Mouse (Mus musculus) adrenal gland, postnatal 25 days (tissue): ENCODE data around the gene Ppme1. TPM values are rescaled to one million over a fixed set of nuclear protein-coding genes. Genes with fewer than 3 reads are reported as not detected.

Source experiments
- DNase-seq: peaks from one replicate; pipeline ENCODE4 v3.0.0; 2021; ENCODE audit warnings: mixed read lengths
- long read RNA-seq: library from polyadenylated mRNA; stranded (forward); transcript quantifications from one replicate; pipeline ENCODE4 v2.0.0, GENCODE M21; 2021
- total RNA-seq: library from RNA; stranded (reverse); gene quantifications from 2 replicates; pipeline ENCODE4 v1.2.3, GENCODE M21; 2021

The Ppme1 gene
- 54.5 and 70.6 TPM in 2 replicates for total RNA-seq
- long read RNA-seq, transcript Ppme1-201 (14 exons, 2,772 nt), result major isoform, 47 of 60 reads
- long read RNA-seq, partial matches to known transcripts, result 6 of 60 reads
- long read RNA-seq, other reads (novel, unspliced or antisense), result 6 of 60 reads

DNA sequence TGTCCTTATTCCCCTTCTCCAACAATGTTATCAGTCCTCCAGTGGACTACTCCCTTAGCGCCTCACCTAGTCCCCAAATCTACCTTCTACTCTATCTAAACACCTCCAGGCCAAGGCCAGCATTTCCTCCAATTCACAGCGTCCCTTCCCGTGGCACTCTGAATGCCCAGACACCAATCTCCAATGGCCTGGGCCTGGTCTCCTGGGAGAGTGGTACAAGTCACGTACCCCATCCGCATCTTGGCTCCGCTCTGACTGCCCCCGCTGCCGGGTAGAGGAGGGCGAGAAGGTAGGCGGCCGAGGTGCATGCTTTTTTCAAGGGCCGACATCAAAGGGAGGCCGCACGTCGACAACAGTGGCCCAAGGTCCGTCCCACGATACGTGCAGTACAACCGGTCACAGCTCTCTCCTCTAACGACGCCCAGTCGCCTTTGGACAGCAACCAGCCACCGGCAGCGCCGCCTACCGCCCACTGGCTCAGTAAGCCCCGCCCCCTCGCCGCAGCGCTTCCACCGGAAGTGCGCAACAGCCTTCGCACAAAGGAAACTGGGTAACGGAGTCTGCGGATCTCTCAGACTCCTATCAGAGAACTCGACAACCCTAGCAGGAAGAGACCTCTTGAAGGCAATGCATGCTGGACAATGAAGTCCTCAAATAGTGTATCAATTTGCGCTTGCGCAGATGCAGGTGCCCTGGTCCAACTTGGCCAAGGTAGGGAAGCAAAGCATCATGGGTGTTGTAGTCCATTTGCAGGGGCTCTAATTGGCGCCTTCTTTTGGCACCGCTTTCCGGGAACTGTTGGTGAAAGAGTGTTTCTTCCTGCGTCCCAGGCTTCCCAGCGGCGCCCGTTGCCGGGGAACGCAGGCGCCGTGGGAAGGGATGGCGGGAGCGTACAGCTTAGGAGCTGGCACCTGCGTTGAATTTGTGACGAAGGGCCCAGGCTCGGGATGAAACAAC is at the start of gene Ppme1, which contains the start of gene C2cd3:
Ppme1 (minus strand) TSS at position 813 of the 957 bp plus-strand sequence.
C2cd3 (plus strand) TSS at position 739 of the 957 bp plus-strand sequence.
- peak; percentile 99 for DNase-seq

DNA sequence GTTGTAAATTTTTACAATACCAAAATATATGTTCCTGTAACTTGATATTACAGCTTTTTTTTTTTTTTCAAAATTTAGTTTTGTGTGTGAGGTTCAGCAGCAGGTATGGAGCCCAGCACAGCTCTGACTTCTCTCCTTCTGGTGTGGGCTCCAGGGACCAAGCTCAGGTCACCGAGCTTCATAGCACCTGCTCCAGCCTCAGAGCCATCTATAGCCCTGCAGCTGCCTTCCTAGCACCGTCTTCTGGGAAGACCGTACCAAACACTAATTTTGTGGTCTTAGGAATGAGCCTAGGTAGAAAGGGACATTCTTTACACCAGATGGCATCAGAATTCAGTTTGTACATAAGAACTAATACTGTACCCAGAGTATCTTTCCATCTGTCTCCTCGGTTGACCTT is 36.6 kb upstream of the Ppme1 start:
- DNase-seq, result no peak

DNA sequence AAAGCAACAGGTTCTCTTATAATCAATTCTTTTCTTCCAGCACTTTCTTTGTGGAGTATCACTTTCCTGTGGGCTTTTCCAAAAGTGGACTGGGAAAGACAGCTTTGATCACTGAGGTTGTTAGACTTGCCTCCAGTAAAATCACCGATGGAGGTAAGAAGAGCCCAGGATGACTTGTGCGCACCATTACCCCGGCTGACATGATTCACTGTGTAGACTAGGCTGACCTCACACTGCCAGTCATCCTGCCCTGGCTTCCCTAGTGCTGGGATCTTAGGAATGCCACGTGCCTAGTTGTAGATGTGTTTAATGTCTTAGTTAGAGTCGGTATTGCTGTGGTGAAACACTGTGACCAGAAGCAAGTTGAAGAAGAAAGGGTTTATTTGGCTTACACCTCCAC is 35.6 kb upstream of the Ppme1 start:
- DNase-seq, result no peak

DNA sequence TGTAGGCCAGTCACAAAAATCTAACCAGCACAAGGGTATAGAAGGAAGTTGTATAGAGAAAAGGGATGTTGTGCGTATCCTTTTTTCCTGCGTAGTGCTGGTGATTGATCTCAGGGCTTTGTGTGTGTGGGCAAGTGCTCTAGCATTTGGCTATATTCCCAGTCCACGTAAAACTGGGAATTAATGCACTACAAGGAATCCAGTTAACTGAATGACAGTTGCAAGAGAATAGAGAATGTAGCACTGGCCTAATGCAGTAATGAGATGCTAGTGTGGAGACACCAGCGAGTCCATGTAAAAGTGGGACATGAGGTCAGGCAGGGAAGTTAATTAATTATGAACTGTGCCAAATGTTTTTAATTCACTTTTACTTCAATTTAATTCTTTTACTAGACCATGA is 30.6 kb upstream of the Ppme1 start:
- no peak for DNase-seq

DNA sequence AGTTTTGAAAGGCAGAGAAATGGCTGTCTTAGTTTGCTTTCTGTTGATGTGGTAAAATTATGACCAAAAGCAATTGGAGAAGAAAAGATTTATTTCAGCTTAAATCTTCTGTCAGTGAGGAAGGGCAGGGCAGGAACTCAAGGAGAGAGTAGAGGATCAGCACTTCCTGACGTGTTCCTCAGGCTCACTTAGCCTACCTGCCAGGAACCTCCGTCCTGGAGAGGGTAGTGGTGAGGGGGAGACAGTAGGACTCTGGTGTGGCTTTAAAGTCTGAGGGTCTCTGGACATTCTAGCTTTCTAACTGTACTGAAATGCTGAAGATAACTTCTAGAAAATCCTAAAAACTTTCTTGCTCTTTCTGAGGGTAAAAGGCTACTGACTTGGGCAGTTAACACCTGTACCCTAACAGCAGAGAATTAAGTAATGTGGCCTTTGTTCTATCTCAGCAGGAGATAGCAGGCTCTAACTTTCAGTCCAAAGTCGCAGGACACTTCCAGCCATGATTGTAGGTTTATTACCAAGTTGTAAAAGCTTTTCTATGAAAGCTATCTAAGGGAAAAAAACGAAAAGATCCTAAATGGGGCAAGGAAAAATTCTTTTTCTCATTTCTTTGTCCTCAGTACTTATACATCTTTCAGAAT is 28.9 kb upstream of the Ppme1 start:
- DNase-seq, result no peak

DNA sequence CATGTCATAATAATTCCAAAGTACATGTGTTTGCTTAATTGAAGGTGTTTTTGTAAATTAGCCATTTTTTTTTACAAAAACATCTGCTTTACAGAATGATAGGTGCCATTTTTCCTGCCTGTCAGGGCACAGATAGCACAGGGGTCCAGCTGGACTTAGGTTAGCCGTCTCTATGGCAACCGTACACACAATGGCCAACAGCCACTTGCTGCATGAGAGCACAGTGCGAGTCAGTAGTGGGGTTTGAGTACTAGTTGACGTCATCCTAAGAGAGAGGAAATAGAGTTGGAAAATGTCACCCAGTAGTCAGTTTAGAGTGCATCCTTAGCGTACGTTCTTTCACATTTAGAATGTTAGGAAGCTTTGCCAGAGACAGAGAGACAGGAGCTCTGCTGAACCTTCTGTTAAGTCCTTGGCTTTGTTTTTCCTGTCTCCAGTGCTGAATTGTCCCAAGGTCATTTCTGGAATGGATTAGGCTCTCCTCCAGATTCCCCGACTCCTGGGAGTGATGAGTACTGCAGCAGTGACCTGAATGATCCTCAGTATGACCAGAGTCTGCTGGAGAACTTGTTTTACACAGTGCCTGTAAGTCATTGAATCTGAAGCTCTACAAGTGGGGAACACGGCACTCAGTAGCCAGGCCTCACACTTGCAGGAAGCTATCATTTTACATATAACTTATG is 27.3 kb upstream of the Ppme1 start:
- no peak for DNase-seq

DNA sequence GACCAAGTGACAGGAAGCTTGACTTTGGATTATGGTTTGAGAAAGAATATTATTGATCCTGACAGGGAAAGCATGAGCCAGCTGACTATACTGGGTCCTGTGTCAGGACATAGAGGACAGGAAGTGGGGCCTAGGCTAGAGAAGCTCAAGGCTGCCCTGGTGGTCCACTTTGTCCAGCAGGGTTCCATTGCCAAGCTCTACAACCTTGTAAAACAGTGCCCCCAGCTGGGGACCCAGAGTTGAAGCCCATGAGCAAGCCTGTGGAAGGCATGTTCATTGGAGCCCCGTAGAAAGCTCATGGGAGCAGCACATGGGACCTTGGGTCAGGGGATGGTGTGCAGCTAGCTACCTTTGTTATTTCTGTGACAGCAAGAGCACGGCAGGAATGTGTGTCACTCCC is 20.2 kb upstream of the Ppme1 start:
- DNase-seq, result peak; percentile 10

DNA sequence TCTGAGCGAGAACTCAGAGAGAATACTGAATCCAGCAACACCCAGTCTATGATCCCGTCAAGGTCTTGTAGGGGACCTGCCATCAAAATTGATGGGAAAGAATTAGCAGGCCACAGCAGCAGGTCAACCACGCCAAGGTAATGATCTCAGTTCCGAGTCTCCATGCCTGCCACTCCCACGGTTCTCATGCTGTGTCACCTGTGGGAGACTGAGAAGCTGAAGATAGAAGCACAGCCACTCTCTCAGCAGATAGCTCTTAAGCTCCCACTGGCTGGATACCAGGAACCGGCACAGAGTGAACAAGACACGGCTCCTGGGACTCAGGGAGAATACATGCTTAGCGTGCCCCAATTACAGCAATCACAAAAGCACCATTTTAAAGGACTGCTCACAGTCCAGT is 18.1 kb upstream of the Ppme1 start:
- no peak for DNase-seq

DNA sequence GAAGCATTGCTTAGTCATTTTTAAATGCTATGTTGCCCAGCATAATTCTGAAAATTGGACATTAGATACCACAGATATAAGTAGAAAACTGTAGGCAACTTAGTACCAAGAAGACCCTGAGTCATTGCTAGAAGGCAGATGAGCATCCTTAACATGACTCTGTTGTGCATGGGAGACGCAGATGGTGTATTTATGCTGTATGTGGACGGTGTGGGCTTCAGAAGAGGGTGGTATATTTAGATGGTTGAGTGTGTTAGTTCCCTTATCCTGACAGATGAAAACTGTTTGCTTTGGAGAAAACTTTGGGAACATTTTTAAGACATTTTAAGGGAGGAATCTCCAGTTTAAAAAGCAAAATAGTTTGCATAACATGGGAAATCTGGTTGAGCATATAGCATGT is 16.1 kb upstream of the Ppme1 start:
- no peak for DNase-seq

DNA sequence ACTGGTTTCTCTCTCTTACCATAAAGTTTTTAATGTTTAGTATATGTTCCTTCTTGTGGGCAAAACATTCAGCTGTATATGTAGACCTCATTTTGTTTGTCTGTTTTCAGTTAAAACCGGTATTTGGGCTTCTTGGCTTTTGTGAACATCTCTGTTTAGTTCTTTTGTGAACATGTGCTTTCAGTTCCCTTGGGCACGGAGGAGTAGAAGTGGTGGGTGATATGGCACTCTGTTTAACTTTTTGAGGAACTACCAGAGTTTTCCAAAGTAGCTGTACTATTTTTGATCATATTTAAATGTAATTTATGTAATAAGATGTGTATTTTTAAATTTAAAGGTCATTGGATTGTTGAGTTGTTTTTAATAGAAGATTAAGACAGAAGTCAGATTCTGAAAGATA is 11.1 kb upstream of the Ppme1 start:
- no peak for DNase-seq

DNA sequence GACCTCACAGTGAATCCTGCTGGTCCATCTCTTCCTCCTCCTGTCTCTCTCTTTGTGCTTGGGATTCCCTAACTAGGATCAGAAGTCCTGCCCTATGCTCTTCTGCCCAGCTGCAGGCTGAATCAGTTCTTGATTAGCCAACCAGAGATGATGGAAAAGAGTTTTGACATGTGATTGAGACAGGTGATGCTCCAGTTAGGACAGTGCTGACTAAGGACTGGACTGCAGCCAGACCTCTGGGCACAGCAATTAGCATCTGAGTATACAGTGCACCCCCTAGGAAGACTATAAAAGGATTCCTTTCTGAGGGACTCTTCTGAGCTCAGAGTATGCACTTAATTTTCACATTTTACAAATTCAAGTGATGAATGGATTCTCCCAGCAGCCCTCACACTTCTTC is 9.1 kb upstream of the Ppme1 start:
- no peak for DNase-seq

DNA sequence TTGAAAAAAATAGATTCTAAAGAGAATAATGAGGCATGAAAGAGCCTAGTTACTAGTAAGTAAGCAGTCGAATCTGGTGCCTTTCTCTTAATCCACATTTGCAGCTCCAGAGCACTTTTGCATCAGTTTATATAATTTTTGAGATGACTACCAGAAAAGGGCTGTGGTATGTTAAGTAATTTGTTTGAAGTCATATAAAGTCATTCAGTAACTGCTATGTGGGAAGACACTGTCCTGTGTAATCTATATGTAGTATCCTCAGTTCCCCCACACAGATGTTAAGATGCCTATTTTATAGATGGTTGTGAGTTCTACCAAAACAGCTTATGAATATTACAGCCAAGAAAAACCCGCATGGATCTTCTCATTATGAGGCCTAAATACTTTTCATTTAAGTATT is 6.2 kb upstream of the Ppme1 start:
- DNase-seq, result no peak

DNA sequence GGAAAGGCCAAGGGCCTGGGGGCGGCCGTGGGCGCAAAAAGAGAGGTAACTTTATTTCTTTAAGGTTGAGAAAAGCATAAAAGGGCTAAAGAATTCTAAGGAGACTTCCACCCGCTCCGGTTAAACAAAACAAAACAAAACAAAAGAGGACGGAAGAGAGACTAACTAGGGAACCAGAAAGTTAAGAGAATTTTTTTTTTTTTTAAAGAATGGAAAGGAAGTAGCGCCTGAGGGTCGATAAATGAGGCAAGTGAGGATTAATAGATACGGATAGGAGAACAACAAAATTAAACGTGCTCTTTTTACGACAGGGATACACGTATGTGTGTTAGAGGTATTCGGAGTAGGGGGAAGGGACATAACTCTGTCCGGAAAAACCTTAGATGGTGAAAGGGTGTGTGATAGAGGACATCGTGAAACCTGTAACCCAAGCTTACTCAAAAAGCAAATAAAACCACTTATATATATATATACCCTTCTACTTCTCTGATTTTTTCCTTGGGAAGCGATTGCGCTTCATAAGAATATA is 409 bp upstream of the Ppme1 start:
- no peak for DNase-seq

DNA sequence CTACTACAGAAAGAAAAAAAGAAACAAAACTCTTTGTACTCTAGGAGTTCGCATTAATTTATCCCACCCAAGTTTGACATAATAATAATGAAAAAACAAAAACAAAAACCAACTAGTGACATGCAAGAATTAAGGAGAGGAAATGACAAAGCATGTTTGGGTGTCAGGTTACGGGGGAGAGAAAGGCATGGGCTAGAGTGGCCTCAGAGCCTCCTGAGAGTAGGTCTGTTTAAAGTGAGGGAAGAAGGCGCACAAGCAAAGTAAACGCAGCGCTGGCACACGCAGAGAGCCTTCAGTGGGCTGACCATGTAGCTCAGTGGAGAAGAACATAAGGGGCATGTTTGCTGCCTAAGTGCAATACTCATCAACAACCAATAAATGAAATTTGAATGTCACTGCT is 7.2 kb downstream of the Ppme1 start:
- no peak for DNase-seq

DNA sequence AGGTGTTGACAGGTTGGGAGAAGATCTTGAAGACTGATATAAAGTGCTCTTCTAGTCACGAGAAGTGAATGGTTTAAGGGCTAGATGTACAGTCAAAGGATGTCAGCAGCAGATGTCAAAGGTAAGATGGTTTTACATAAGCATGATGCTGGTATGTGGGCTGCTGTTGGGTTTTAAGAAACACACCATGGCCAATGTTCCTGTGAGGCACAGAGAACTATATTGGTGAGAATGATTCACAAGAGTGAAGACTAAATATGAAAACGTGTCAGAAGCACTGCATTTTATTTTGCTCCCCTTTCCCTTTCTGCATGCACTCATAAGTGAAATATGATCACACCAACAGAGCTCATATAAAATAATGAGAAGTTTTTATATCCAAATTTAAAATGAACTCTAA is 8.9 kb downstream of the Ppme1 start:
- no peak for DNase-seq

DNA sequence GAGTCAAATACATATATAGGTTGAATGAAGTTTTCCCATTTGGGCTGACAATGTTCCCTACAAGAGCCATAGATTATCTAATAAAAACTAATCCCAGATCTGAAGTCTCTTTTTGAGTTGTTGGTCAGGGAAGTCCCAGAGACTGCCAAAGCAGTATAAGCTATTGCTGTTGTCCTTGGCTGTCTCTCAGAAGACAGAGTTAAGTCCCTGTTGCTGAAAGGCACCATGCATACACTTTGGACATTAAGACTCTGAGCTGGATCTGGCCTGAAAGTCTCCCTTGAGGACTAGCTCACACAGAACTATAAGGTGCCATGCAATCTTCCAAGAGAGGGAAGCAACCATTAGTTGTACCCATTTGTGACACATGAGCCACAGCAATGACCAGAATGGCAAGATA is 14.3 kb downstream of the Ppme1 start:
- no peak for DNase-seq

DNA sequence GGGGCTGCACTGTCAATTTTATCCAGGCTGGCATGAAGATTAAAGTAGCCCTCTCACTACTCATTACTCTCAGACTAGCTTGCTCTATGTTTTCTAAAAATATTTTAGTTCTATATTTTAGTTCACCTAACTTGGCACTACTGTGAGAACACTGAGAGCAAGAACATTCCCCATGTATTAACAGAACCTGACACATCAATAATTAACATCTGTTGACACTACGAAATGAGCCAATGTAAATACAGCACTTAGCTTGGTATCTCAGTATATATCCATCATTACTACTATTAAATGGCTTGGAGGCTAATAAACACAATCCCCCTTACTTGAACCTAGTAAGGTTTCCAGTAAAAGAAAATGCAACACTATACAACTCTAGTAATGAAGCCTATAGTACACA is 15.3 kb downstream of the Ppme1 start:
- DNase-seq, result no peak

DNA sequence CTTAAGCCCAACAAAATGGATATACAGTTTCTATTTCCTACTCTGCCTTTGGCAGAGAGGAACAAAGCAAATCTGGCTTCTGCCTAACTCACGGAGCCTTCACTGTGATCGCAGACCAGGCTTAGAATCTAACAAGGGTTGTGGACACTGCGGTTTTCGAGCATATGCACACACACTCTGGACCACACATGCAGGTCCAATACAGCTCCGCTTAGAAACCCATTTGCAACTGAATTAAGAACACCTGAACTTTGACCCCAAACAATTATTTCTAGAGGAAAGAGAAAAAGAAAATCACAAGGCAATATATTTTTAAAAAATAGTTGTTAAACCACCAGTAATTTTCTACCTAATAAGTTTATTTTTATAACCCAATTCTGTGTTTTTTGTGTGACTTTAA is 15.8 kb downstream of the Ppme1 start:
- no peak for DNase-seq

DNA sequence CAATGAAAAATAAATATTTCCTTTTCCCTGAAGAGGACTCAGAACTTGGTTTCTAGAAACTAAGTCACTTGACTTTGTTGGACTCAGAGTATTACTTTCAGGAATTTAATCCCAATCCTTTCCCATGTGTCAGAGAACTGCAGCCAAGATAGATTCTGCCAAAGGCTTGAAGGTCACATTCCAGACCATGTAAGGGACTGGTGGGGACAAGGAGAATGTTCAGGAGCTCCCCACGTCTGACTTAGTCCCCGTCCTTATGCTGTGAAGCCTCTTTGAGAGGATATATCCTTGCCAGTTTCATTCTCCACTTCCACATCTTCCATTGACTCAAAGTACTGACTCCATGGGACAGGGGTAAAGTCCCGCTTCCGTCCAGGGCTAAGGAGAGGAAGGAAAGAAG is 17.1 kb downstream of the Ppme1 start:
- DNase-seq, result peak; percentile 2

DNA sequence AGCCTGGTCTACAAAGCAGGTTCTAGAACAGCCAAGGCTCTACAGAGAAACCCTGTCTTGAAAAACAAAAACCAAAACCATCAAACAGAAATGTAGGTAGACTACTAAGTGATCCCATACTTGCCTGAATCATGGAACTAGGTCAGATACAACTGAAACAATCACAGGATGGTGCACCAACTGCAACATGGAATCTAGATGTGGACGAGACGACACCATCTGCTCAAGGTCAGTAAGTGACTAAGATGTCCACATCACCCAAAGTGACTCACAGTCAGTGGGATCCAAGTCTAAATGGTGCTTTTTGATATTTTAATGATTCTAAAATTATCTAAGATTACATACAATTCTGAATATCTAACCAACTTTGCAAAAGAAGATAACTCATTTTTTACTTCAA is 36.2 kb downstream of the Ppme1 start:
- no peak for DNase-seq

DNA sequence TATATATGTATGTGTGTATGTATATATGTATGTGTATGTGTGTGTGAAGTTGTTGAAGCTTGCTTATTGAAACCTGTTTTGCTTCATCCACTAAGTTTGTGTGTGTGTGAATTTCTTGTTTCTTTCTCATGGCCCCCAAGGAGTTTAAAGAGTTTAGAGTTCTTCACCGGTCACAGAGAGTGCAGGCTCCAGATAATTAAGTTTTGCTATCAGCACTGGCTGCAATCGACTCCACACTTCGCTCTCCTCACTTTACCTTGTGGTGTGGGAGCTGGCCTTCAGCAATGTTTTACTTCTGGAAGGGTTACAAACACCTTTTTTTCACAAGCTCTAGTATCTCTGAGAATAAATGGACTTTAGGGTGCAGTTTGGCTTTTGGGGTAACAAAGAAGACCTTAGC is 40.8 kb downstream of the Ppme1 start:
- no peak for DNase-seq

DNA sequence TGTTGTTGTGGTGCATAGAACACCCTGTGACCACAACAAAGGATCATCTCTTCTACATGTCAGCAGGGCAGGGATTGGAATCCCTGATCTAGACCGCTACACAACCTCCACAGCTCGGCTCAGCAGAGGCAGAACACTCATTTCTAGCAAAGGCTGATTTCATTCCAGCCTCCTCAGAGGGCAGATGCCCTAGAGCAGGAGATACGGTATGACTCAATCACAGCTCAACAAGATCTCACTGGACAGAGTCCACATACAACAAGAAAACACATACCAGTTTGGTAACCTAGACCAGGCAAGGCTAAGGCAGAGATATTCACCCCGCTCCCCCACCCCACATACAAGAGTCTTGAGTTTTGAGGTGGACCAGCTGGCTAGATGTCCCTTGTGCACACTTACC is 43.5 kb downstream of the Ppme1 start:
- no peak for DNase-seq

DNA sequence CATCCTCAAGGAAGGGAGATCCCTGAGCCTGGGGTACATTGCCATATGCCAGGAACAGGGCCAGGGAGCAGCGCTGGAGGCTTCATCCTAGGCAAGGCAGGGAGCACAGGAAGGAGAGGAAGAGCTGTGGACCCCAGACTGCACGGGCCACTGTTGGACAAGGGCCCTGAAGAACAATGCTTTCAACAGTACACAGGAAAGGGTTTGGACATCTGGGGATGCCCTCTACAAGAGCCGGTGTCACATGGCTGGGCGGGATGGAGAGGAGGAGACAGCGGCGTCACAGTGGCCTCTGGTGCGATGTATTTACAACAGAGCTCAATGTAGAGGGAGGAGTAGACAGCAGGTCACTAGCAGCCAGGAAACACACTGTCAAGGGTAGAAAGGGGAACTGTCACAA is 44.6 kb downstream of the Ppme1 start:
- DNase-seq, result no peak
